Mouse (Mus musculus): ENCODE measurements at regions not wholly inside any gene's neighbourhood (a gene's known extent, or its start where the extent isn't known, plus 50 kb on each side); places are given as distances from the start of the nearest gene placed in this dataset.
A peak's percentile ranks its signal among the peaks of the same experiment; 100 is the strongest.
"Not testable (repeated sequence)": the region's sequence is repeated elsewhere in the genome, so short reads cannot be mapped to it uniquely, and the experiment has no call there.

DNA sequence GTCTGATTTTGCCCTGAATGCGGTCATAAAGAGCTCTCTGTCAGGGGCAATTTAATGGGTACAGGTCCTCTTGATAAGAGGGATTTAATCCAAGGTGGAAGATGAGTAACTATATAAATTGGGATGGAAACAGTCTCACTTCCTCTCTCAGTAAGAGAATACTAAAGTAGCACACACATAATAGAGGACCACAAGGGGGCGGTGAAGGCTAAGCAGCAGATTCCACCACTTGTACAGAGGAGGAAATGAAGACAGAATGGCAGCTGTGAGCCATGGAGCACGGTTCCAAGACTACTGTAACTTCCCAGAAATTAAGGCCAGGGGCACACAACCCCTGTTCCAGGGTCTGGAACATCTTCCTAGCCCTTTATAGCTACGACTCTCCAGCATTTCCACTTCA is 262.6 kb upstream of the Ywhaq start:
- DNase-seq (ENCODE audit: extremely low spot score in 1 of 2, low spot score in 1 of 2): peak in 1 of 2 experiments; percentile 0

GRCm38 (mm10) chr12:21649381-21649780 is 231.9 kb upstream of the Ywhaq start:
- DNase-seq (ENCODE audit: extremely low spot score in 1 of 2, low spot score in 1 of 2): not testable (repeated sequence)

DNA sequence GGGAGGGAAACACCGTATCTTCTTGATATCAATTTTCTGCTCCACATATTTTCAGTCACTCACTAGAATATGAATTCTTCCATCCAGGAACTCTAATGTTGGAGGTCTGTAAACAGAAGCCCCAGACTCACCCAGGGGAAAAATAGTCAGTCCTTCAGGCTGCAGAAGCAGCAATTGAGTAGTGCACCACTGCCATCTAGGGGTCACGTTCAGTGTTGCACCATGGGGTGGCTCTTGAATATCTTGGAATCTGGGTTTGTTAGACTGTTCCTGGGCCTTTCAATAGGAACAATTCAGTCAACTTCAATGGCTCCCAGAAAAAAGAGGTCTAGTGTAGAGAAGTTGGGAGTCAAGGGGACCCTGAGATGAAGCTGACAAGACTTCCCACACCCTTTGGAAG is 196.3 kb upstream of the Ywhaq start:
- DNase-seq (ENCODE audit: extremely low spot score in 1 of 2, low spot score in 1 of 2): peak; percentile 1 to 85

DNA sequence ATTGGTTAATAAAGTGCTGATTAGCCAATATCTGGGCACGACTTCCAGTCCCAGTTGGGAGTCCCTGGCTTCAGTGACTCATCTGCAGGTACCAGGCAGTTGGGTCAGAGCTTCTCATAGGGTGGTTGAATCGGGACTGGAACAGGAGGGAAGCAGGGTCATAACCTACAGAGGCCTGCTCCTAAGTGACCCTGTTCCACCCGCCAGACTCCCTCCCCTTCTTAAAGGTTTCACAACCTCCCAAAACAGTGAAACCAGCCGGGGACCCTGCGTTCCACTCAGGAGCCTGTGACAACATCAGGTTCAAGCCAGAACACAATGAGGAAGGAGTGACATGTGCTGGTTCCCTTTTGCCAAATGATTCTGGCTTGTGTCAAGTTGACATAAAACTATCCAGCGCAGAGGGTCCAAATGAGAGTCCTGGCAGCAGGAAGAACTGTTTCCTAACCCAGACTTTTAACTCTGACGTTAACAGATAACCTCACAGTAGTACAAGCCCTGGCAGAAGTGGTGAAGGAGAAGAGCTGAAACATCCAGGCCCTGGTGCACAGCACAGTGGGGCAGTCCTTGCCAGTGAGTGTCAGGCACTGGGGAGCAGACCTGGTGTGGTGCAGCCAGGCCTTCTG is 151.1 kb upstream of the Ywhaq start:
- DNase-seq (ENCODE audit: extremely low spot score in 1 of 2, low spot score in 1 of 2): no peak

GRCm38 (mm10) chr12:21543962-21544361 is 126.5 kb upstream of the Ywhaq start:
- DNase-seq (ENCODE audit: extremely low spot score in 1 of 2, low spot score in 1 of 2): not testable (repeated sequence)

DNA sequence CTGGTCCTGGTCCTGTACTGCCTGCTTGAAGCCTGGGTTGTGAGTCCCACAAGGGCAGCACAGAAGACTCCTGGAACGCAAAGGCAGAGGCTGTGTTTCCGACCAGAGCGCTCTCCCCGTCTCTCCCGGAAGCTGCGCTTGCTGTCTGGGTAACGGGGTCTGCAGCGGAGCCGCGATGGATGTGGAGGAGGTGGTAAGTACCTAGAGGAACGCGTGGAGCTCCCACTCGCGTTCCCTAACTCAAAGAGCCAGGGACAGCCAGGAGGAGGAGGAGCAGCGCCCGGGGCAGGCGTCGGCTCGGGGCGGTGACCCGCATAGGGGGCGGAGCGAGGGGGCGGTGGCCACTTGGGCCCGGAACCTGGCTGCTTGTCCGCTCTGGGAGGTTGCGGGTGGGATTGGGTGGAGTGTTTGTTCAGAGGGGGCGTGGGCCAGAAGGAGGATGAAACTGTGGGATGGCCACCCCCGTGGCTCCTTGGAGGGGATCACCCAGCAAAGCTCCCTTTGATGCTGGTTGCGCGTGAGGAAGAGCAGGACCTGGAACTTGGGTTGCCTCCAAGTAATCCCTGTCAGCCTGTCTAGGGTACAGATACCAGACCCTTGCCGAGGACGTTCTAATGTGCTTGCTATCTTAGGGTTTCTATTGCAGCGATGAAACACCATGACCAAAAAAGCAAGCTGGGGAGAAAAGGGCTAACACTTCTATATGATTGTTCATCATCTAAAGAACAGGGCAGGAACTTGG is 125.9 kb upstream of the Ywhaq start:
- peak in 1 of 2 experiments; percentile 65 for DNase-seq (ENCODE audit: extremely low spot score in 1 of 2, low spot score in 1 of 2)

DNA sequence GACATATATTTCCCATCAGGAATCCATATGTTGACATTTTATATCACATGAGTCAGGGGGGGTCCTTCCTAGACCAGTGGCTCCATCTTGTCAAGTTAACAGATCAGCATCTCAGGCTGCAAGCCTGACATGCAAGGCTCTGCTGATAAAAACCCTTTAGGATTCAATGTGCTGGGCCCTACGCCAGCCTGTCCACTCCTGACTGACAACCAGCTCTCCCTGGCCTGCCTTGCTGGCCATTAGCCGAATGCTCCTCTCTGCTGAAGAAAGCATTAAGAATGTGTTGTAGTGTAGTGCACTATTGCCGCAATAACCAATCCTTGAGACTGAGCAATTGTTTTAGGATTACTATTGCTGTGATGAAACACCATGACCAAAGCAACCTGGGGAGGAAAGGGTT is 114.3 kb upstream of the Ywhaq start:
- no peak for DNase-seq (ENCODE audit: extremely low spot score in 1 of 2, low spot score in 1 of 2)

DNA sequence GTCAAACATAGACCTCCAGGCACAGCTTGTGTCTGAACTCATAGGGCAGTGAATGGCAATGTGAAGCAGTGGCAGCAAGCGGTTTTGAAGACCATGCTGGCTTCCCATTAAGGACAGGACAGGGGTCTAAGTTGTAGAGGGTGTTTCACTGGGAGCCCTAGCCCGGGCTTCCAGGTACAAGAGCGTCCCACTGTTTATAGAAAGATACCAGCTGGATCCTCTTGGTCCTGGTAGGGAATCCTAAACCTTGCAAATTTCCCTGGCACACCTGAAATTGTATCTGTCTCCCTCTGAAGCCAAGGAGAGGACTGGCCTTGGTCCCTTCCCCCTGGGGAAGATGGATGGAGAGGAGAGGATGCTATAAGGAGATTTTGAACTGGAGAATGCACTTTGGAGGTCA is 111.9 kb upstream of the Ywhaq start:
- not testable (repeated sequence) for DNase-seq (ENCODE audit: extremely low spot score in 1 of 2, low spot score in 1 of 2)

DNA sequence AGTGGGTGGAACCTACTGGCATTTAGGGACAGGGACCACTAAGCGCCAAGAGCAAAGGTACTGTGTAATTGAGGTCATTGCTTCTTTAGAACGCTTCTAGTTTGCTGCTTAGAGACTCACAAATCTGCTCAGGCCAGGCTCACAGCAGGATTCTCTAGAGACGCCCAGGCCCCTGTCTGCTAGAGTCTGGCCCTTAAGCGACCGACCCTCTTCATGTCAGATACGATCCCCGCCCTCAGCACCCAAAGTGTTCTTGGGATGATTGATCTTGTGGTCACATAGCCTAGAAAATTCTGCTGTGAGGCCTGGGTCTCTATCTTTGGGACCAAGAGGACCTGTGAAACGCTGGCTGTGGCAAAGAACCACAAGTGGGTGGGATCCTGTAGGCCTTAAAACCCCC is 109.9 kb upstream of the Ywhaq start:
- not testable (repeated sequence) for DNase-seq (ENCODE audit: extremely low spot score in 1 of 2, low spot score in 1 of 2)

DNA sequence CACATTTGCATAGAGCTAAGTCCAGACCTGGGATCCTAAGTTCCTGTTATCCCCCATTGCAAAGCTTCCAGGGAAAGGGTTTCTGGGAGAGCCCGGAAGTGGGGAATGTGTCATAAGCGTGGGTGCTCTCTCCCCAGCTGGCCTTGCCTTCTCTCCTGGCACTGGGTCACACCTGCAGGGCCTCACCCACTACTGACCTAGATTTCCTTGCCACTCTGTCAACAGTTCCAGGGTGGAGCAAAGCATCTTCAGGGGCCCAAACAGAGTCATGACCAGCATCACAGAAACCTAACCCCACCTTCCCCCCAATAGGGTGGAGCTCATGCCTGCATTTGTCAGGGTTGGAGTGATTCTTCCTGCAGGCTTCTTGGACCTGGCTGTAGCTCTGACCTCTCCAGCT is 109.5 kb upstream of the Ywhaq start:
- not testable (repeated sequence) for DNase-seq (ENCODE audit: extremely low spot score in 1 of 2, low spot score in 1 of 2)

- DNase-seq (ENCODE audit: extremely low spot score in 1 of 2, low spot score in 1 of 2): peak in 1 of 2 experiments; percentile 36
Observed at GRCm38 (mm10) chr12:21525567-21525966, 108.1 kb upstream of the Ywhaq start.

- no peak for DNase-seq (ENCODE audit: extremely low spot score in 1 of 2, low spot score in 1 of 2)
Observed at GRCm38 (mm10) chr12:21522621-21523020, 105.2 kb upstream of the Ywhaq start.

- DNase-seq (ENCODE audit: extremely low spot score in 1 of 2, low spot score in 1 of 2): no peak
Observed at GRCm38 (mm10) chr12:21519058-21519457, 101.6 kb upstream of the Ywhaq start.

DNA sequence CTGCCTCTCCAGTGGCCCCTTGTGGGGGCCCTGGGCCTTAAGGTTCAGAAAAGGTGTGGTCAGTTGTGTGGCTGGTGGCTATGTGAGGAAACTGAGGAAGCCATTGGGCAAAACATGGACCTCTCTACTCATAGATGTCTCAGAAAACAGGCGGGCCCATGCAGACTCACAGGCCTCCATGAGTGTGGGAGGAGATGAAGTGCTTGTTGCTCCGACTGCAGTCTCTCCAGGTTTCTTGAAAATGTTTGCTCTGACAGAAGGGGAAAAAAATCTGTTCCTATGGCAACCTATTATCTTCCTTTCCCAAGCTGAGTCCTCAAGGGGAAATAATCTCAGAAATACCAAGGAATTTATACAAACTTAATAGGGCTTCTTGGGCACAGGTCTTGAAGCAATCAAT is 95.3 kb upstream of the Ywhaq start:
- peak; percentile 51 to 68 for DNase-seq (ENCODE audit: extremely low spot score in 1 of 2, low spot score in 1 of 2)

DNA sequence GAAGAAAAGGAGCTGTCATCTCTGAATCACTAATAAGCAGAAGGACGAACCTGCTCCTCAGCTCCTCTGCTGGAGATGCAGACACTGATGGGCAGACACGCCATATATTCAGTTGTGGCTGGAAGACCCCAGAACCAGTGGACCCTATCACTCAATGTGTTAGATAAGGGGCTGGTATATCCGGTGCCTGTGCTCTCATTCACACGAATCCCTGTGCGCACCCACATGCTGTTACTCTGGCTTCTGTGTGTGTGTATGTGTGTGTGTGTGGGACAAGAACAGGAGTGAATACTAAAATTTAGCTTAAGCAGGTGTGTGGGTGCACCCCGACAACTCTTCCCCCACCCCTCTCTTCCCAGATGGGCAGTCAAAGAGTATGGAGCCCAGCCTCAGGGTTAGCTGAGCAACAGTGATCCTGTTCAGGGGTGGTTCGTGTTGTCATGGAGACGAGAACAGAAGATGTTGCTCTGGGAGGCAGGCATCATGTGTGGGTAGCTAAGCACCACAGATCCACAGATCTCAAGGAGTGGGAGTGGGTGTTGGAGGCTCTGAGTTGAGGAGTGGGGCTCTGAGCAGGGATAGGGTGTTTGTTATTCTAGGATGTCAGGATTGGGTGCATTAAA is 93.7 kb upstream of the Ywhaq start:
- peak; percentile 80 to 81 for DNase-seq (ENCODE audit: extremely low spot score in 1 of 2, low spot score in 1 of 2)

GRCm38 (mm10) chr12:21507080-21507479 is 89.6 kb upstream of the Ywhaq start:
- DNase-seq (ENCODE audit: extremely low spot score in 1 of 2, low spot score in 1 of 2): no peak

DNA sequence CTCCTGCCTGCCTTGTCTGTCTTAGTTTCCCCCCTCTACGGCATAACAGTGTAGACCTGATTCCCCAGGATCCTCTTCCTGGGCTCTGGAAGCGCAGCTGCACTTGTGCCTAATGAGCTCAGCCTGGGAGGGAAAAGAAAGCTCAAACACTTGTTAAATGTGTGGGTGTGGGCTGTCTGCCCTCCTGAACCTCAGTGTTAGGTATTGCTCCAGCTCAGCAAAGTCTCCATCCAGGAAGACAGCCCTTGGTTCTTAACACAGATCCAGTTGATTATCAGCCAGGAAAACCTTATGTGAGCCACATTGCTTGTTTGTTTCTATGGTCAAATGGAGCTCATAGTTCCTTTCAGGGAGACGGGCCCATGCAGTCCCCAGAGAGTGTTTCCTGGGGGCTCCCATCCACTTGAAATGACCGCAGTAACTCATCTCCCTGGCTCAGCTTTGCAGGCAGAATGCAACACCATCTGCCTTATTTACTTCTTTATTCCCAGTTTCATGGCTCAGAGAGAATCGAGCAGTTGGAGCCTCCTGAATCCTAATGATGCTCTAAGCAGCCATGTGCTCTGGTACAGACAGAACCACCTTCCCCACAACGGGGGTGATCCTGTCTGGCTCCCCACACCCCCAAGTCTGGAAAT is 88.4 kb upstream of the Ywhaq start:
- DNase-seq (ENCODE audit: extremely low spot score in 1 of 2, low spot score in 1 of 2): no peak

- no peak for DNase-seq (ENCODE audit: extremely low spot score in 1 of 2, low spot score in 1 of 2)
Observed at GRCm38 (mm10) chr12:21503250-21503649, 85.8 kb upstream of the Ywhaq start.

DNA sequence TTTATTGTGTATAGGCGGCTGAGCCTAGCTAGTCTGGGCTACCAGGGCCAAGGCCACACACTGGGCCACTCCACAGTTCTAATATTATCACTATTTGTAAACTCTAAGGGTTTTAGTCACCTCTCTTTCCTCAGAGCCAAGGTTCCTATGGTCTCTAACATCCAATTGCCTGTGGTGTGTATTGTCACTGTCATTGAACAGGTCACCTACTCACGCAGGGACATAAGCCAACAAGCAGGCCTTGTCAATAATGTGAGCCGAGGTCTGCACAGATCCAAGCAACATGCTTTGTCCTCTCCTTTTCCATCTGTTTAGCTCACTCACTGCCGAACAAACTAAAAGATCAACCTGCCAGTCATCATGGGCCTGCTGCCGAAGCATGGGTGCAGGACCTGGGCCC is 79.5 kb upstream of the Ywhaq start:
- DNase-seq (ENCODE audit: extremely low spot score in 1 of 2, low spot score in 1 of 2): no peak

- no peak for DNase-seq (ENCODE audit: extremely low spot score in 1 of 2, low spot score in 1 of 2)
Observed at GRCm38 (mm10) chr12:21495511-21495910, 78.1 kb upstream of the Ywhaq start.

GRCm38 (mm10) chr12:21493471-21493870 is 76.0 kb upstream of the Ywhaq start:
- peak in 1 of 2 experiments; percentile 46 for DNase-seq (ENCODE audit: extremely low spot score in 1 of 2, low spot score in 1 of 2)
